Mouse (Mus musculus) intestine, embryonic 16.5 days (tissue): Measurements from ENCODE around the gene Tas1r1. TPM values are rescaled to one million over a fixed set of nuclear protein-coding genes. Genes with fewer than 3 reads are reported as not detected.
A peak's percentile ranks its signal among the peaks of the same experiment; 100 is the strongest.

Source experiments
- ATAC-seq: fragments of 200-750 bp; cut with Nextera tagmentation; 2 replicates; pipeline ENCODE4 v1.8.0; 2017; ENCODE audit warnings: moderate TSS enrichment, moderate library complexity
- H3K27ac ChIP-seq: fragments of 300-500 bp; sonication (generic); 2 replicates; pipeline ENCODE4 v1.5.1; 2014; ENCODE audit warnings: mild to moderate bottlenecking, low read length
- H3K27me3 ChIP-seq: fragments of 300-500 bp; sonication (generic); replicated peaks from 2 replicates; pipeline ENCODE4 v1.6.1; 2014; ENCODE audit warnings: low read length, control low read depth, mixed read lengths; ENCODE audit not compliant: control insufficient read depth, insufficient read depth
- H3K36me3 ChIP-seq: fragments of 300-500 bp; sonication (generic); 2 replicates; pipeline ENCODE4 v1.6.1; 2014; ENCODE audit warnings: low read length, control low read depth; ENCODE audit not compliant: control insufficient read depth, insufficient read depth
- H3K4me1 ChIP-seq: fragments of 300-500 bp; sonication (generic); 2 replicates; pipeline ENCODE4 v1.6.1; 2014; ENCODE audit warnings: low read length, control low read depth, mixed read lengths; ENCODE audit not compliant: control insufficient read depth, insufficient read depth
- H3K4me2 ChIP-seq: fragments of 300-500 bp; sonication (generic); 2 replicates; pipeline ENCODE4 v1.6.1; 2014; ENCODE audit warnings: low read depth, low read length, control low read depth
- H3K4me3 ChIP-seq: fragments of 300-500 bp; sonication (generic); 2 replicates; pipeline ENCODE4 v1.5.1; 2014; ENCODE audit warnings: mild to moderate bottlenecking, low read length
- H3K9ac ChIP-seq: fragments of 300-500 bp; sonication (generic); 2 replicates; pipeline ENCODE4 v1.6.1; 2014; ENCODE audit warnings: low read depth, low read length
- H3K9me3 ChIP-seq: fragments of 300-500 bp; sonication (generic); 2 replicates; pipeline ENCODE4 v1.6.1; 2016; ENCODE audit warnings: low read length, control low read depth; ENCODE audit not compliant: control insufficient read depth
- WGBS: fragments of 180-500 bp; shearing (Covaris S2); extraction: QIAGEN DNeasy Blood & Tissue Kit; methylation state at CpG from one replicate; pipeline ENCODE4 v1.1.7; 2014; 5-methylcytosine and 5-hydroxymethylcytosine counted together
- polyA plus RNA-seq: library from polyadenylated mRNA; unstranded; fragments of >200 nt; fragmentation: Nextera tagmentation; extraction: Ambion mirVana; gene quantifications from 2 replicates; pipeline ENCODE4 v1.2.1, GENCODE M21; 2015

The Tas1r1 gene
- polyA plus RNA-seq, 1 experiment from 2014 or later = 0.20 TPM

DNA sequence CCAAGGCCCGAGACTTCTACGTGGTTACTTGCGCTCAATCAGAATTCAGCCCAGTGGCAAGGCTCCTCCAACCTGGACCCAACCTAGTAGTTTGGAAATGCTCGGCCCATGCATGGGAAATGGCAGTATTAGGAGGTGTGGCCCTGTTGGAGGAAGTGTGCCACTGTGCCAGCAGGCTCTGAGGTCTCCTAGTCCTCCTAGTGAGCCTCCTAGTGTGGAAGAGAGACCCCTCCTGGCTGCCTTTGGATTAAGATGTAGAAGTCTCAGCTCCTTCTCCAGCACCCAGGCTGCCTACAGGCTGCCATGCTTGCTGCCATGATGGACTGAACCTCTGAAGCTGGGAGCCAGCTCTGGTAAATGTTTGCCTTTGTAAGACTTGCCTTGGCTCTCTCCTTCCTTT lies 8.4 kb downstream of the Tas1r1 start:
- 83% methylated on average over 4 of the region's 4 CpGs for WGBS
- Histone ChIP-seq H3K4me3 (no peak overlapping the region), H3K9me3 (no peaks in the 10 kb centered on the region), H3K36me3 (no peaks in the 10 kb centered on the region), H3K27me3 (no peaks in the 10 kb centered on the region), H3K4me2 (no peak overlapping the region), H3K27ac (no peak overlapping the region), H3K9ac (no peak overlapping the region), H3K4me1 (peaks cover 29% of the 10 kb centered on the region)
- ATAC-seq = no peak

DNA sequence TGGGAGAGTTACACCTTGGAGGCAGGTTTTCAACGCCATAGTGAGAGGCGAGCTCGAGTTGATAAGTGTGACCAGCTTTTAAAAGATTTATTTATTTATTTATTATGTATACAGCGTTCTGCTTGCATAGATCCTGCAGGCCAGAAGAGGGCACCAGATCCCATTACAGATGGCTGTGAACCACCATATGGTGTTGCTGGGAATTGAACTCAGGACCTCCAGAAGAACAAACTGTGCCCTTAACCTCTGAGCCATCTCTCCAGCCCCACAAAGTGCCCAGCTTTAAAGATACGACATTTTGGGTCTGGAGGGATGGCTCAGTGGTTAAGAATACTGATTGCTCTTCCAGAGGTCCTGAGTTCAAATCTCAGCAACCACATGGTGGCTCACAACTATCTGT lies 9.3 kb downstream of the Tas1r1 start:
- ATAC-seq = no peak
- no peaks in the 10 kb centered on the region for H3K36me3 ChIP-seq
- no peak overlapping the region for H3K4me3 ChIP-seq
- H3K27ac ChIP-seq = no peak overlapping the region
- H3K9ac ChIP-seq = no peak overlapping the region
- no peak overlapping the region for H3K4me2 ChIP-seq
- H3K9me3 ChIP-seq = no peaks in the 10 kb centered on the region
- peaks cover 29% of the 10 kb centered on the region for H3K4me1 ChIP-seq
- 45% methylated on average over 5 of the region's 5 CpGs for WGBS
- no peaks in the 10 kb centered on the region for H3K27me3 ChIP-seq

DNA sequence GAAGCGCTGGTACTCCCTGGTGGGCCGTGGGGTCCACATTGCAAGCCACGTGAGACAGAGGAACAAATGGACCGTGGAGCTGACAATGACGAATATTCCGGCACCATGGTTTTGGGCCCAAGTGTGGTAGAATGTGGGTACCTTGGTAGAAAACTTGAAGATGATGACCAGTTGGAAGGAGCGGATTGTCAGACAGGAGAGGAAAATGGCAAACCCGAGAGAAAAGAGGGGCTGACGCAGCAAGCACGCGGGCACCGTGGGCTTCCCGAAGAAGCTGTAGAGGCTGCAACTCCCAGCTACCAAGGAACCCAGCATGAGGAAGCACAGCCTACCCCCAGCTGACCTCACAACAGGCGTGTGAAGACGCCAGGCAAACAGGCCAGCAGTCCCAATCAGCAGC lies 9.9 kb downstream of the Tas1r1 start:
- H3K27ac ChIP-seq = no peak overlapping the region
- peak overlapping the region; percentile 78; the same call in 1 of the 2 replicates for H3K9ac ChIP-seq
- H3K4me2 ChIP-seq = peak overlapping the region; percentile 96
- H3K4me1 ChIP-seq = peaks cover 29% of the 10 kb centered on the region
- no peaks in the 10 kb centered on the region for H3K9me3 ChIP-seq
- no peaks in the 10 kb centered on the region for H3K36me3 ChIP-seq
- no peak for ATAC-seq
- no peaks in the 10 kb centered on the region for H3K27me3 ChIP-seq
- WGBS = 61% methylated on average over 15 of the region's 15 CpGs
- no peak overlapping the region; the same call in 1 of the 2 replicates for H3K4me3 ChIP-seq

DNA sequence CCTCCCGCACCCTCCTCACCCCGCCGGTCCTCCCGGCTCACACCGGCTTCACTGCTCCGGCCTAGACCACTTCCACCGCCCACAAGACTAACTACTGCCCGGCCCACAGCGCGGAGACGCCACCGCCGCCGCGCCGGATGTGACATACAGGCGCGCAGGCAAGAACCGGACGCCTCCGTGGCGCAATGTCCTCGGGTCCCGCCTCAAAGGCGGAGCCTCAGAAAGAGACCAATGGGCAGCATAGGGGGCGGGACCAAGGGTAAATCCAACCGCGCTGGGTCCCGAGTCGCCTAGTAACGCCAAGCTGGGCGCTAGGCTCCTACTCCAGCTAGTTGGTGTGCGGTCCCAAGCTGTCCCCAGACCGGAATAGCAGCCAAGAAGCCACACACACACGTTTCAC lies 10.8 kb downstream of the Tas1r1 start, which contains the start of gene Zbtb48:
TSS of gene Zbtb48 (minus strand) at position 148 of the 400 bp plus-strand sequence.
- peaks cover 27% of the 10 kb centered on the region for H3K4me1 ChIP-seq
- H3K9me3 ChIP-seq = no peaks in the 10 kb centered on the region
- peak within 1 kb of the TSS; percentile 78 for H3K9ac ChIP-seq
- H3K4me2 ChIP-seq = peak within 1 kb of the TSS; percentile 96
- ATAC-seq = peak; percentile 98
- H3K36me3 ChIP-seq = no peaks in the 10 kb centered on the region
- WGBS = under 1% methylated on average over 35 of the region's 35 CpGs
- peak within 1 kb of the TSS; percentile 82 for H3K4me3 ChIP-seq
- no peaks in the 10 kb centered on the region for H3K27me3 ChIP-seq
- H3K27ac ChIP-seq = peak within 1 kb of the TSS; percentile 63

DNA sequence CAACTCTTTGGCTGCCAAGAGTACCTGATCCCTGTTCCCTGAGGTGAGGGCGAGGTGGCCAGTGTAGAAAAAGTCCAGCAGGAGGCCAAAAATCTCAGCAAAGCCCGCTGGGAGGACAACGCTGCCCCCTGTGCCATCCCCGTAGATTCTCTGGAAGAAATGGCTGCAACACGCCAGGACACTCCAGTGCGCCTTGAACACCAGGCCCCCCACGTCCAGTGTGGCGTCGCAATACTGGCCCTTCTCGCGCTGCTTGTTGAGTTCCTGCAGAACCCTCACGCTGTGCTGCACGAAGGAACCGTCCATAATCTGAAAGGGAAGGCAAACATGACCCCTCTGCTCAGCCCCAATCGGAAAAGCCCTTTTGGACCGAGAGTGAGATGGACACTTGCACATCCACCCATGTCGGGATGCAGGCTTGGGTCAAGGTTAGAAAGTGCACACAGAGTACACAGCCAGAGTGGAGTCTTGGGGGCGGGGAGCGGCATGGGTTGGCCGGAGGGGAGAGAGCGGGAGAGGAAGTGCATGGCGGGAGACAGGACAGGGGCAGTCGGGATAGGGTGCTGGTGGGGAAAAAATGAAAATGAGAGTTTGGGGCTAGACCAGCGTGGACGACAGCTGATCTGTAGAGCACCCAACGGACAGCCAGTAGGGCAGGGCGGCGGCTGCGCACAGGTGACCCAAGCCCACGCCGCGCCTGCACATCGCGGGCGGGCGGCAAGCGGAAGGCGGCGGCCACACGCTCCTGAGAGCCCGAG lies 11.4 kb downstream of the Tas1r1 start:
- Histone ChIP-seq H3K27ac (peak overlapping the region; percentile 63), H3K9me3 (no peaks in the 10 kb centered on the region), H3K4me2 (peak overlapping the region; percentile 94), H3K4me1 (peaks cover 27% of the 10 kb centered on the region), H3K27me3 (no peaks in the 10 kb centered on the region), H3K36me3 (peaks cover 5% of the 10 kb centered on the region; the same call in 1 of the 2 replicates), H3K4me3 (peak overlapping the region; percentile 82), H3K9ac (peak overlapping the region; percentile 78)
- 1% methylated on average over 41 of the region's 41 CpGs for WGBS
- peak; percentile 75 for ATAC-seq

DNA sequence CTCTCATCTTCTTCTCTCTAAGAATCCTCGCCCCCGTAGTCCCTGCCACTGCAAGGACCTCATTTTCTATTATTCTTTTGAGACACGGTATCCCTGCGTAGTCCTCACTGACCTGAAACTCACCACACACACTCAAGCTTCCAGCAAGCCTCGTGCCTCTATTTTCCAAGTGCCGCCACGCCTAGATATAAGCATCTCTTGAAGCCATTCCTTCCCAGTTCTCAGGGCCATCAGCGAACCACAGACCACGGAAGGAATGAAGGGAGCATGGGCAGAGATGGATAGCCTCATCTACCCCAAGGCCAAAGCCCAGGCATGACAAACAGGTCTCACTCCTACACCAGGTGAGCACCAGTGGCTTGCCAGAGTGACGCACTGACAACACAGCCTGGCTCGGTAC lies 13.8 kb downstream of the Tas1r1 start:
- H3K4me3 ChIP-seq = no peak overlapping the region
- no peak overlapping the region for H3K27ac ChIP-seq
- no peaks in the 10 kb centered on the region for H3K27me3 ChIP-seq
- no peak overlapping the region for H3K9ac ChIP-seq
- WGBS = 85% methylated on average over 11 of the region's 11 CpGs
- no peaks in the 10 kb centered on the region for H3K9me3 ChIP-seq
- no peak overlapping the region for H3K4me2 ChIP-seq
- no peak for ATAC-seq
- H3K4me1 ChIP-seq = peaks cover 27% of the 10 kb centered on the region
- peaks cover 22% of the 10 kb centered on the region for H3K36me3 ChIP-seq

DNA sequence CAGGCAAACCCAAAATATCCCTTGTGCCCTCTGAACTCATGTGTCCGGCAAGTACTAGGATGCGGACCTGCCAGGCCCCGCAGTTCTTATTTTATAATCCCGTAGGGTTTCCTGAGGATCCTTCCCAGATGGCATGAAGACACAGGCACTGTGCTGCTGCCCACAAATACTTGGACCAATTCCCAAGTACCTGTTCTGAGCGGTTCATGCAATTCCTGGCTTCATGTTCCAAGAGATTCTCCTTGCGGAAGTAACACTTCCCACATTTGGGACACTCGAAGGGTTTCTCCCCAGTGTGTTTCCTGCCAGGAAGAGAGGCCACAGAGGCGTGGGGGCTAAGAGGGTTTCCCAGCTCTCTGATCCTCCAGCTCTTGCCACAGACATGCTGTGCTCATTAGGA lies 15.9 kb downstream of the Tas1r1 start:
- Histone ChIP-seq H3K4me3 (no peak overlapping the region), H3K27me3 (no peaks in the 10 kb centered on the region), H3K9ac (no peak overlapping the region), H3K4me2 (no peak overlapping the region), H3K9me3 (no peaks in the 10 kb centered on the region), H3K36me3 (peaks cover 24% of the 10 kb centered on the region), H3K4me1 (peaks cover 19% of the 10 kb centered on the region), H3K27ac (no peak overlapping the region)
- WGBS = 88% methylated on average over 8 of the region's 8 CpGs
- no peak for ATAC-seq

DNA sequence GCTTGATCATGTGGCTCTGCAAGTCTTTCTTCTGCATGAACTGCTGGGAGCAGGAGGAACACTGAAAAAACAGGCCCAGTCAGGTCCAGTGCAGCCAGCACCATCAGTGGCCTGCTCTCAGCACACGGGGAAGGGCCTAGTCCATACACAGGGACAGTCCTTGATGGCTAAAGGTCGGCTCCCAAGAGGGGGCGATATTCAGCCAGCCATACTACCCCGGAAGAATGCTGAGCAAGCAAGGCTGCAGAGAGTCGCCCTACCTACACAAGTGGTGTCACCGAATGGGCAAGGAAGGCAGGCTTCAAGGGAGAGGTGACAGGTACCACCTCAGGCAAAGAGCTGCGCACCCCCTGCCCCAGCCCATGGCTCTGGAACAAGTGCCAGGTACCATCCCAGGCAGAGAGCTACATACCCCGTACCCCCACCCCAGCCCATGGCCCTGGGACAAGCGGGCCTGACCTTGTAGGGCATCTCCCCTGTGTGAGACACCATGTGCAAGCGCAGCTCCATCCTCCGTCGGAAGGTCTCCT lies 16.7 kb downstream of the Tas1r1 start:
- no peak for ATAC-seq
- H3K36me3 ChIP-seq = peaks cover 24% of the 10 kb centered on the region

DNA sequence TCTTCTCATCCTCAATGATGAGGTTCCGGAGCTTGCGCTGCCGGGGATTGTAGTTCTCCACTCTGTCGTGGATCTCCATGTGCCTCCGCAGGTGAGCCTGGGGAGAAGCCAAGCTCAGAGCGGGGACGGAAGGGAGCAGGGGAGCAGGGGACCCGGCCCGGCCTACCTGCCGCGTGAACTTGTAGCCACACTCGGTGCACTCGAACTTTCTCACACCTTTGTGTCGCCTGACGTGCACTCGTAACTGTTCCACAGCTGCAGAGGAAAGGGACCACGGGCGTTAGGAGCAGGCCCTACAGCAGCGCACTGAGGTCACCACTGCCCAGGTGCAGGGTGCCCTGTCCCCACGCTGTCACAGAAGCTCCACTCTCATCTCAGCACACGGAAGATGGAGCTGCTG lies 18.3 kb downstream of the Tas1r1 start:
- H3K36me3 ChIP-seq = peaks cover 29% of the 10 kb centered on the region
- H3K4me2 ChIP-seq = no peak overlapping the region
- H3K4me3 ChIP-seq = no peak overlapping the region
- H3K27ac ChIP-seq = no peak overlapping the region
- H3K9ac ChIP-seq = no peak overlapping the region
- H3K27me3 ChIP-seq = no peaks in the 10 kb centered on the region
- no peaks in the 10 kb centered on the region for H3K4me1 ChIP-seq
- WGBS = 89% methylated on average over 21 of the region's 21 CpGs
- no peaks in the 10 kb centered on the region for H3K9me3 ChIP-seq
- no peak for ATAC-seq

More for the DNA sequence above, 16.7 kb downstream of the Tas1r1 start:
- Histone ChIP-seq H3K9me3 (no peaks in the 10 kb centered on the region), H3K27ac (no peak overlapping the region), H3K27me3 (no peaks in the 10 kb centered on the region), H3K4me1 (peaks cover 15% of the 10 kb centered on the region), H3K4me2 (no peak overlapping the region), H3K9ac (no peak overlapping the region), H3K4me3 (no peak overlapping the region)
- 79% methylated on average over 12 of the region's 12 CpGs for WGBS
